Mouse (Mus musculus): ENCODE data around the gene Runx3.

GRCm38 (mm10) chr4:135120342-135121100 is at the start of gene Runx3:
- no peak for TF ChIP-seq POLR2A (IDR thresholded peaks at IDR 0.05; ENCODE audit: insufficient read depth, low read depth, low read length)
- TF ChIP-seq CTCF (IDR thresholded peaks at IDR 0.05; ENCODE audit: insufficient read depth, low read depth, low read length): no peak

Data from olfactory bulb, adult 2 months (tissue).